Mouse (Mus musculus): ENCODE data around the gene Fntb.

GRCm38 (mm10) chr12:76818120-76818519, 52.7 kb downstream of the Fntb start:
- TF ChIP-seq CTCF (IDR thresholded peaks at IDR 0.05; ENCODE audit: low read depth) (no peak), EP300 (IDR thresholded peaks at IDR 0.05; ENCODE audit: low read depth) (no peak)

Data from liver, postnatal 0 days (tissue).